Mouse (Mus musculus) kidney, postnatal 0 days (tissue): ENCODE data around the gene Olfr1288. TPM values are rescaled to one million over a fixed set of nuclear protein-coding genes. Genes with fewer than 3 reads are reported as not detected.

ENCODE experiments used
- ATAC-seq: fragments of 200-750 bp; cut with Nextera tagmentation; replicated peaks from 2 replicates; pipeline ENCODE4 v1.8.0; 2017; ENCODE audit warnings: low read depth, moderate number of reproducible peaks, moderate TSS enrichment, moderate library complexity; ENCODE audit not compliant: low FRiP score
- DNase-seq: peaks from one replicate; pipeline ENCODE4 v3.0.0-alpha.2; 2016; ENCODE audit warnings: low spot score
- H3K27ac ChIP-seq: fragments of 300-500 bp; sonication (generic); 2 replicates; pipeline ENCODE4 v1.5.1; 2014; ENCODE audit warnings: mild to moderate bottlenecking
- H3K27me3 ChIP-seq: fragments of 300-500 bp; sonication (generic); 2 replicates; pipeline ENCODE4 v1.6.1; 2014; ENCODE audit warnings: low read length, mixed read lengths; ENCODE audit not compliant: insufficient read depth
- H3K36me3 ChIP-seq: fragments of 300-500 bp; sonication (generic); 2 replicates; pipeline ENCODE4 v1.6.1; 2014; ENCODE audit warnings: low read length, mixed read lengths; ENCODE audit not compliant: insufficient read depth
- H3K4me1 ChIP-seq: fragments of 300-500 bp; sonication (generic); replicated peaks from 2 replicates; pipeline ENCODE4 v1.6.1; 2014; ENCODE audit warnings: antibody characterized with exemption, low read length, mixed read lengths; ENCODE audit not compliant: insufficient read depth
- H3K4me2 ChIP-seq: fragments of 300-500 bp; sonication (generic); 2 replicates; pipeline ENCODE4 v1.6.1; 2014; ENCODE audit warnings: mild to moderate bottlenecking, low read length, moderate library complexity, mixed read lengths
- H3K4me3 ChIP-seq: fragments of 300-500 bp; sonication (generic); replicated peaks from 2 replicates; pipeline ENCODE4 v1.5.1; 2014; ENCODE audit warnings: low read depth, low read length
- H3K9ac ChIP-seq: fragments of 300-500 bp; sonication (generic); 2 replicates; pipeline ENCODE4 v1.6.1; 2014; ENCODE audit warnings: low read depth, low read length
- H3K9me3 ChIP-seq: fragments of 300-500 bp; sonication (generic); replicated peaks from 2 replicates; pipeline ENCODE4 v1.6.1; 2016; ENCODE audit warnings: low read length, inconsistent platforms, mixed read lengths
- CTCF ChIP-seq: IDR thresholded peaks from 2 replicates; pipeline ENCODE4 v1.5.1; 2016; ENCODE audit warnings: antibody characterized with exemption, low read depth, mild to moderate bottlenecking, moderate library complexity
- WGBS: fragments of 180-500 bp; shearing (Covaris S2); extraction: QIAGEN DNeasy Blood & Tissue Kit; methylation state at CpG from one replicate; pipeline ENCODE4 v1.1.7; 2014; 5-methylcytosine and 5-hydroxymethylcytosine counted together
- polyA plus RNA-seq: library from polyadenylated mRNA; unstranded; fragments of >200 nt; fragmentation: Nextera tagmentation; extraction: Ambion mirVana; gene quantifications from 2 replicates; pipeline ENCODE4 v1.2.1, GENCODE M21; 2015

The Olfr1288 gene
- not detected in 2 replicates for polyA plus RNA-seq

DNA sequence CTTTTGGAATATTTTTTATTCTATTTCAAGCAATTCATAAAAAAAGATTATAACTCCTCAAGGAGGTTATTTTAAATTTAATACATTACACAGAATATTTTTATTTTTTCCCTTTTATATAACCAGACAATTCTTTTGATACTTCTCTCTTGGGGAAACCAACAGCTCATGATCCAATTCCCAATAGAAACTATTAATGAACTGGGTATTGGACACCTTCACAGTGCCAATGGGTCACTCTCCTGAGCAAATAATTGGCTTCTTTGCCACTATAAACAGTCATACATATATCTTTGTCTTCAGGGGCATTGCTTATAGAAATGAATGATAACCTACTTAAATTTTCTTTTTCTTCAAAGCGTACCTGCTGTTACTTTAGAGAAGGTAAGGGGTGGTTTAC, at the start of gene Olfr1288:
Gene Olfr1288, plus strand, starts transcription at position 301 of the 400 bp plus-strand sequence.
- no peak for ATAC-seq
- H3K4me1 ChIP-seq = no peaks in the 10 kb centered on the region
- H3K9me3 ChIP-seq = no peaks in the 10 kb centered on the region
- DNase-seq = no peak
- H3K27me3 ChIP-seq = no peaks in the 10 kb centered on the region
- H3K36me3 ChIP-seq = no peaks in the 10 kb centered on the region
- H3K4me3 ChIP-seq = no peak within 1 kb of the TSS
- no peak within 1 kb of the TSS for H3K4me2 ChIP-seq
- 87% methylated on average over 1 of the region's 1 CpGs for WGBS
- TF ChIP-seq CTCF = no peak
- no peak within 1 kb of the TSS for H3K27ac ChIP-seq
- no peak within 1 kb of the TSS for H3K9ac ChIP-seq

DNA sequence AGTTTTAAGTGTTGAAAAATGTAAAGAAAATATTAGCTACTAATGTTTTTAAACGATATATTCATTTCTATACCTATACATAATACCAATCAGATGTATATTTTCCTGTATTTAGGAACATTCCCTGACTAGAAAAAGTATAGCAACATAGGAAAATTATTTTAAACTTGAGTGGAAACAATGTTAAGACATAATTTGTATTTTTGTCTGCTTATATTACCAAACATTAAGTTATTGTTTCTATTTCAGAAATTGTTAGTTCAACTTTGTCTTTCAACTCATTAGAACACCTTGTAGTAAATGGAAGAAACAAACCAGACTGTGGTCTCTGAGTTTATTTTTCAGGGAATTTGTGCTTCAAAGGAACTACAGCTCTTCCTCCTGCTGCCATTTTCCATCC, 25.1 kb upstream of the Olfr1288 start, which contains the start of gene Olfr1287:
Gene Olfr1287, plus strand, starts transcription at position 301 of the 400 bp plus-strand sequence.
- no peaks in the 10 kb centered on the region for H3K27me3 ChIP-seq

DNA sequence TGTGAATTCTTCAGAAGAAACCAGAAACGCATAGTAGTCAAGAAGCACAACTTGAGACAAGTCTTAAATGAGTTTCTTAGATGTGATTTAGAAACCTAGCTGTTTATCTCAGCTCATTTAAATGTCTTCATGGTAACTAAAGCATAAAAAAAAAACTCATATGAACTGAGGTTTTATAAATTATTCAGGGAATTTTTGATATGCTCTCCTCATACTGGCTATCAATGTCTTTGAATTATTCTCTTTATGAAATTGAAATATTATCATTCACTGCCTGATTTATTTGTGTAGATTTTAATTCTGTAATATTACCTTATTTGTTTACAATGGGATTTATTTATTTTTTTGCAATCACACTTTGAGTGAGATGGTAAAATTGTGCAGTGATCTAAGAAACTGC, 6.6 kb downstream of the Olfr1288 start, which contains the start of gene Olfr1289:
Gene Olfr1289, plus strand, starts transcription at position 301 of the 400 bp plus-strand sequence.
- Histone ChIP-seq H3K27me3 (no peaks in the 10 kb centered on the region), H3K9me3 (no peaks in the 10 kb centered on the region), H3K4me3 (no peak within 1 kb of the TSS), H3K36me3 (no peaks in the 10 kb centered on the region), H3K27ac (no peak within 1 kb of the TSS), H3K4me2 (no peak within 1 kb of the TSS), H3K4me1 (no peaks in the 10 kb centered on the region), H3K9ac (no peak within 1 kb of the TSS)
- ATAC-seq (no peak), DNase-seq (no peak)
- 73% methylated on average over 1 of the region's 1 CpGs for WGBS
- no peak for TF ChIP-seq CTCF

More for the DNA sequence above, 25.1 kb upstream of the Olfr1288 start, which contains the start of gene Olfr1287:
- Histone ChIP-seq H3K36me3 (no peaks in the 10 kb centered on the region), H3K9me3 (no peaks in the 10 kb centered on the region), H3K9ac (no peak within 1 kb of the TSS), H3K4me3 (no peak within 1 kb of the TSS), H3K4me2 (no peak within 1 kb of the TSS), H3K4me1 (no peaks in the 10 kb centered on the region), H3K27ac (no peak within 1 kb of the TSS)
- 62% methylated on average over 1 of the region's 1 CpGs for whole genome bisulfite sequencing
- ATAC-seq (no peak), DNase-seq (no peak)
- no peak for TF ChIP-seq CTCF

DNA sequence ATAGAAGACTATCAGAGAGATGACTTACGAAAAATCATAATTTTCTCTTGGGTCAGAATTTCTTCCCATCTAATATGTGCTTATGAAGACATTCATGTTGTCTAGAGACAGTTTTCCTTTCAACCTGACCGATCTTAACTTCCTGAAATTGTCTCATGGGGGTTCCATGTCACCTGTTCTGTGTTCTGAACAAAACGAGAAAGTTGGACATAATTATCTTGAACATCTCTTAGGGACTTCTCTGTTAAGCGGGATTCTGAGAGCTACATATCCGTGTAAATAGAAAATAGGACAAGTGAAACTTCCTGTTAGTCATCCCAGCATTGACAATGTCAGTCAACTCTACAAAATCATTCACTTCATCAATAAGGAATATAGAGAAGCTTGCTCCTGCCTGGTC, 19.8 kb downstream of the Olfr1288 start, which contains the start of gene Olfr1290:
Gene Olfr1290, minus strand, starts transcription at position 101 of the 400 bp plus-strand sequence.
- TF ChIP-seq CTCF = no peak

DNA sequence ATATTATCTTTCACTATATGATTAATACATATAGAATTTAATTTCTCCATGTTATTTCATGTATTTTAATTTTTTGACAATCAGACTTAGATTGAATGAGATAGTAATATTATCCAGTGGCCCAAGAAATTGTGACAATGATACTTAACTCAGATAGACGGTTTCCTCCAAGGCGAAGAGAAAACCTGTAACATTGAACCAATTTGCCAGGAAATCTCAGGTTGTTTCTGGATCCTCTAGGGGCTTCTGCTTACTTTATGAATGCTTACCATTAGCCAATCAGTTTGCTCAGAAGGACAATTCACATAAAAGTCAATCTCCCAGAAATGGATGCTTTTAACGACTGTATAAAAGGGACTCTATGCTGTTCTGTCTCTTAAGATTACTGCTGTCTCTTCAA, 23.0 kb downstream of the Olfr1288 start, which contains the start of gene Olfr1291-ps1:
Gene Olfr1291-ps1, plus strand, starts transcription at position 301 of the 400 bp plus-strand sequence.
- no peak for ATAC-seq
- Histone ChIP-seq H3K4me3 (no peak within 1 kb of the TSS), H3K27me3 (no peaks in the 10 kb centered on the region), H3K36me3 (no peaks in the 10 kb centered on the region), H3K9me3 (no peaks in the 10 kb centered on the region), H3K27ac (no peak within 1 kb of the TSS), H3K9ac (no peak within 1 kb of the TSS), H3K4me1 (no peaks in the 10 kb centered on the region), H3K4me2 (no peak within 1 kb of the TSS)
- no peak for DNase-seq
- TF ChIP-seq CTCF = no peak
- WGBS = 81% methylated on average over 3 of the region's 3 CpGs

More for the DNA sequence above, 19.8 kb downstream of the Olfr1288 start, which contains the start of gene Olfr1290:
- Histone ChIP-seq H3K9me3 (no peaks in the 10 kb centered on the region), H3K27me3 (no peaks in the 10 kb centered on the region), H3K4me3 (no peak within 1 kb of the TSS), H3K36me3 (no peaks in the 10 kb centered on the region), H3K4me2 (no peak within 1 kb of the TSS), H3K9ac (no peak within 1 kb of the TSS), H3K4me1 (no peaks in the 10 kb centered on the region), H3K27ac (no peak within 1 kb of the TSS)
- DNase-seq (no peak), ATAC-seq (no peak)
- WGBS = 80% methylated on average over 5 of the region's 5 CpGs

DNA sequence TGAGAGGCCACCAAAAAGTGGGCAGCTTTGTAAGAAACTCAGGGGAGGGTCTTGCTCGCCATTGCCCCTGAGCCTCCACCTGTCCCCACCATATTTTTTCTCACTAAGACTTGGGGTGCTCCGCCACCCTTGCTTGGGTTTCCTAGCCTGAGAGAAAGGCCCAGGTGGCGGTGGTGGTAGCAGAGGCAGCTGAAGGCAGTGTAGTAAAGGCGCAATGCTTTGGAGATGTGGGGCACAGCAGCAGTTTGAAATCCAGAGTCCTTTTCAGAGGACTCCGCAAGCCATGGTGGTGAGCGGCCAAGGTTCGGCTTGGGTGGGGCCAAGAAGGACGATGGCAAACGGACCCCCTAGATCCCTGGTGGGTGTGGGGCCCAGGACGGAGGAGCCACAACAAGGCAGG, 43.5 kb downstream of the Olfr1288 start:
- no peak overlapping the region for H3K4me2 ChIP-seq
- H3K9ac ChIP-seq = no peak overlapping the region
- H3K27ac ChIP-seq = no peak overlapping the region
- no peak for TF ChIP-seq CTCF
- H3K9me3 ChIP-seq = no peaks in the 10 kb centered on the region
- no peaks in the 10 kb centered on the region for H3K36me3 ChIP-seq
- DNase-seq (no peak), ATAC-seq (no peak)
- H3K27me3 ChIP-seq = no peaks in the 10 kb centered on the region
- H3K4me1 ChIP-seq = no peaks in the 10 kb centered on the region
- no peak overlapping the region for H3K4me3 ChIP-seq
- 92% methylated on average over 10 of the region's 10 CpGs for WGBS

DNA sequence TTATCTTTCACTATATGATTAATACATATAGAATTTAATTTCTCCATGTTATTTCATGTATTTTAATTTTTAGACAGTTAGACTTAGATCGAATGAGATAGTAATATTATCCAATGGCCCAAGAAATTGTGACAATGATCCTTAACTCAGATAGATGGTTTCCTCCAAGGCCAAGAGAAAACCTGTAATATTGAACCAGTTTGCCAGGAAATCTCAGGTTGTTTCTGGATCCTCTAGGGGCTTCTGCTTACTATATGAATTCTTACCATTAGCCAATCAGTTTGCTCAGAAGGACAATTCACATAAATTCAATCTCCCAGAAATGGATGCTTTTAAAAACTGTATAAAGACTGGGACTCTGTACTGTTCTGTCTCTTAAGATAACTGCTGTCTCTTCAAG, 51.0 kb downstream of the Olfr1288 start, which contains the start of gene Olfr1293-ps:
Gene Olfr1293-ps, plus strand, starts transcription at position 301 of the 400 bp plus-strand sequence.
- no peak for ATAC-seq
- WGBS = 91% methylated on average over 1 of the region's 1 CpGs
- no peak for TF ChIP-seq CTCF

More for the DNA sequence above, 51.0 kb downstream of the Olfr1288 start, which contains the start of gene Olfr1293-ps:
- H3K9ac ChIP-seq = no peak within 1 kb of the TSS
- H3K9me3 ChIP-seq = no peaks in the 10 kb centered on the region
- no peaks in the 10 kb centered on the region for H3K36me3 ChIP-seq
- DNase-seq = no peak
- H3K4me3 ChIP-seq = no peak within 1 kb of the TSS
- no peaks in the 10 kb centered on the region for H3K27me3 ChIP-seq
- no peak within 1 kb of the TSS for H3K27ac ChIP-seq
- no peaks in the 10 kb centered on the region for H3K4me1 ChIP-seq
- H3K4me2 ChIP-seq = no peak within 1 kb of the TSS

Other genes with a start within 250 kb of the Olfr1288 start
- gene 4930430A15Rik, start 244.5 kb upstream of the Olfr1288 start, polyA plus RNA-seq = not detected in 2 replicates
- not detected in 2 replicates for gene Olfr1275, start 238.8 kb upstream of the Olfr1288 start, polyA plus RNA-seq
- gene Olfr1276, start 219.6 kb upstream of the Olfr1288 start, polyA plus RNA-seq = not detected in 2 replicates
- not detected in 2 replicates for gene Olfr1277, start 200.0 kb upstream of the Olfr1288 start, polyA plus RNA-seq
- not detected in 2 replicates for gene Olfr1278, start 184.0 kb upstream of the Olfr1288 start, polyA plus RNA-seq
- gene Olfr1279, start 173.5 kb upstream of the Olfr1288 start, polyA plus RNA-seq = not detected in 2 replicates
- not detected in 2 replicates for gene Olfr1280, start 160.1 kb upstream of the Olfr1288 start, polyA plus RNA-seq
- not detected in 2 replicates for gene Olfr1281, start 147.6 kb upstream of the Olfr1288 start, polyA plus RNA-seq
- not detected in 2 replicates for gene Olfr1282, start 138.0 kb upstream of the Olfr1288 start, polyA plus RNA-seq
- not detected in 2 replicates for gene Olfr1283, start 107.3 kb upstream of the Olfr1288 start, polyA plus RNA-seq
- not detected in 2 replicates for gene Olfr1284, start 98.6 kb upstream of the Olfr1288 start, polyA plus RNA-seq
- gene Olfr1286, start 51.0 kb upstream of the Olfr1288 start, polyA plus RNA-seq = not detected in 2 replicates
- not detected in 2 replicates for gene Olfr1287, start 25.0 kb upstream of the Olfr1288 start, polyA plus RNA-seq
- gene Olfr1289, start 6.7 kb downstream of the Olfr1288 start, polyA plus RNA-seq = not detected in 2 replicates
- not detected in 2 replicates for gene Olfr1290, start 19.7 kb downstream of the Olfr1288 start, polyA plus RNA-seq
- not detected in 2 replicates for gene Olfr1291-ps1, start 23.1 kb downstream of the Olfr1288 start, polyA plus RNA-seq
- not detected in 2 replicates for gene Olfr1293-ps, start 51.1 kb downstream of the Olfr1288 start, polyA plus RNA-seq
- not detected in 2 replicates for gene Olfr1294, start 66.2 kb downstream of the Olfr1288 start, polyA plus RNA-seq
- not detected in 2 replicates for gene Olfr1295, start 95.6 kb downstream of the Olfr1288 start, polyA plus RNA-seq
- gene Olfr1297, start 152.4 kb downstream of the Olfr1288 start, polyA plus RNA-seq = not detected in 2 replicates
- not detected in 2 replicates for gene Olfr1298, start 175.1 kb downstream of the Olfr1288 start, polyA plus RNA-seq
- not detected in 2 replicates for gene Olfr1299, start 187.3 kb downstream of the Olfr1288 start, polyA plus RNA-seq